8 mouse cellular contexts compared by ENCODE assay signal in the genomic region with DNA sequence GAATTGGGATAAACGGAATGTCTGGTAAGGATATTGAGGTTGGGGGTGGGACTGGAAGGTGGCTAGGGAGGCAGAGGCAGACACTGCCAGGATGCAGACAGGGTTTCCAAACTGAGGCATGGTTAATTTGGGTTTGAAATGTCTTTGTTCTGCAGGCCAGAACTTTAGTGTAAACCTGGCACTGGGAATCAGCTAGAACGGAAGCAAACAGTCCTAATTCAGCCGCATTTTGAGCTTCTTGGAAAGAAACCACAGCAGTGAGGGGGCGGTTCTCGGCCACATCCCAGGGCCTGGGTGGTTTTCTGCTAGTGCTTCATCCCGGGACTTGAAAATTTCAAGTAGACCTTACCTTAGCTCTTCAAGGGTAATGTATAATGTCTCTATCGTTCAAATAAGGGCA.
DNase-seq lines count a peak whose midpoint lies in the region; ATAC-seq and TF ChIP-seq lines count a peak whose summit lies in the region.
"Had no signal": no experiment of that assay in that cellular context is flagged by ENCODE, and none has a peak within 500 bp of the region (broad histone marks: within the 10 kb centered on the region; RNA-seq: fewer than 3 reads in every experiment).

No protein-coding gene starts in this region.

- DNase-seq in liver, adult 2 months (ENCODE audit: extremely low read depth, low read depth, low spot score): peak; percentile 24
- DNase-seq in liver, embryonic 11.5 days (ENCODE audit: low spot score): no peak
- DNase-seq in gastrocnemius, adult 2 months: peak; percentile 61
- DNase-seq in layer of hippocampus, postnatal 36 days: peak; percentile 64 to 66
- peak; percentile 82 to 89 for DNase-seq in right cerebral cortex, postnatal 36 days (ENCODE audit: low spot score in 2 of 2)

- TF ChIP-seq CTCF in liver, adult 2 months (IDR thresholded peaks at IDR 0.05; ENCODE audit: low read depth, low read length): no peak
- no peak for TF ChIP-seq CTCF in gastrocnemius, adult 2 months (IDR thresholded peaks at IDR 0.05)

- no peak for ATAC-seq in liver, embryonic 11.5 days (replicated peaks; ENCODE audit: low FRiP score)
- no peak for ATAC-seq in megakaryocyte, adult 5-6 weeks (ENCODE audit: poor library complexity, severe bottlenecking)
- no peak for ATAC-seq in intestine, embryonic 16.5 days

- intact Hi-C loops in gastrocnemius, adult 2 months (cut with DNase I): no loop called here

- H3K27ac ChIP-seq in liver, adult 2 months (replicated peaks; ENCODE audit: insufficient read depth, low read depth, low read length): no peak overlapping the region
- H3K27ac ChIP-seq in liver, embryonic 11.5 days (ENCODE audit: low read depth, low read length): no peak overlapping the region
- H3K27ac ChIP-seq in gastrocnemius, adult 2 months: peak overlapping the region; percentile 71
- no peak overlapping the region for H3K27ac ChIP-seq in intestine, embryonic 16.5 days (ENCODE audit: low read length)

- H3K4me1 ChIP-seq in liver, adult 2 months (ENCODE audit: control insufficient read depth, insufficient read depth, low read length): peaks cover 3% of the 10 kb centered on the region; the same call in 1 of the 2 replicates
- H3K4me1 ChIP-seq in liver, embryonic 11.5 days (replicated peaks; ENCODE audit: control insufficient read depth, insufficient read depth, low read length): no peaks in the 10 kb centered on the region; the same call in 1 of the 2 replicates
- peaks cover 13% of the 10 kb centered on the region for H3K4me1 ChIP-seq in intestine, embryonic 16.5 days (ENCODE audit: control insufficient read depth, insufficient read depth, low read length)

- no peaks in the 10 kb centered on the region for H3K27me3 ChIP-seq in liver, adult 2 months (ENCODE audit: control insufficient read depth, insufficient read depth, low read length)
- H3K27me3 ChIP-seq in liver, embryonic 11.5 days (replicated peaks; ENCODE audit: control insufficient read depth, insufficient read depth, low read length): no peaks in the 10 kb centered on the region
- H3K27me3 ChIP-seq in intestine, embryonic 16.5 days (replicated peaks; ENCODE audit: control insufficient read depth, insufficient read depth, low read length): no peaks in the 10 kb centered on the region
- H3K27me3 ChIP-seq: megakaryocyte, embryonic 14.5 days had no signal

- WGBS in liver, adult 2 months: 51% methylated on average over 7 of the region's 7 CpGs
- 76% methylated on average over 7 of the region's 7 CpGs for WGBS in liver, embryonic 11.5 days
- 65% methylated on average over 7 of the region's 7 CpGs for WGBS in intestine, embryonic 16.5 days

- H3K9ac ChIP-seq in liver, adult 2 months (ENCODE audit: low read depth, low read length): no peak overlapping the region
- no peak overlapping the region for H3K9ac ChIP-seq in liver, embryonic 11.5 days (ENCODE audit: low read depth, low read length)
- no peak overlapping the region for H3K9ac ChIP-seq in intestine, embryonic 16.5 days (ENCODE audit: low read depth, low read length)

- H3K9me3 ChIP-seq in liver, embryonic 11.5 days (ENCODE audit: control insufficient read depth, low read length): no peaks in the 10 kb centered on the region
- no peaks in the 10 kb centered on the region for H3K9me3 ChIP-seq in intestine, embryonic 16.5 days (ENCODE audit: control insufficient read depth, low read length)
- H3K9me3 ChIP-seq: megakaryocyte, embryonic 14.5 days had no signal

- no peak for TF ChIP-seq POLR2A in liver, adult 2 months (IDR thresholded peaks at IDR 0.05; ENCODE audit: extremely low read depth, insufficient read depth, low read length)

- no peaks in the 10 kb centered on the region for H3K36me3 ChIP-seq in liver, adult 2 months (ENCODE audit: control insufficient read depth, insufficient read depth, low read length)
- no peaks in the 10 kb centered on the region for H3K36me3 ChIP-seq in liver, embryonic 11.5 days (ENCODE audit: control insufficient read depth, insufficient read depth, low read length)
- no peaks in the 10 kb centered on the region for H3K36me3 ChIP-seq in intestine, embryonic 16.5 days (ENCODE audit: control insufficient read depth, insufficient read depth, low read length)

- no peak overlapping the region for H3K4me2 ChIP-seq in liver, embryonic 11.5 days
- no peak overlapping the region for H3K4me2 ChIP-seq in intestine, embryonic 16.5 days (ENCODE audit: low read depth, low read length)

- H3K79me2 ChIP-seq in liver, adult 2 months (ENCODE audit: control insufficient read depth, insufficient read depth, low read length): no peaks in the 10 kb centered on the region

- no peak overlapping the region for H3K4me3 ChIP-seq in liver, adult 2 months (ENCODE audit: insufficient read depth, low read depth, low read length)
- no peak overlapping the region for H3K4me3 ChIP-seq in liver, embryonic 11.5 days (ENCODE audit: low read depth, low read length)
- H3K4me3 ChIP-seq in gastrocnemius, adult 2 months: no peak overlapping the region
- no peak overlapping the region for H3K4me3 ChIP-seq in intestine, embryonic 16.5 days (ENCODE audit: low read length)
- H3K4me3 ChIP-seq: megakaryocyte, embryonic 14.5 days had no signal
